Mouse (Mus musculus) splenic B cell, adult 2 months (primary cell): ENCODE measurements around the gene Nudt5.

Experiments
- DNase-seq: peaks from one replicate; pipeline ENCODE4 v3.0.0-alpha.2; 2011; ENCODE audit warnings: low read depth, low spot score
- H3K27me3 ChIP-seq: 2 replicates; pipeline ENCODE4 v1.6.1; 2012; ENCODE audit warnings: mild to moderate bottlenecking, low read length, moderate library complexity, mixed read lengths; ENCODE audit not compliant: control insufficient read depth, poor library complexity, insufficient read depth, severe bottlenecking
- H3K36me3 ChIP-seq: 2 replicates; pipeline ENCODE4 v1.6.1; 2012; ENCODE audit warnings: mild to moderate bottlenecking, low read length, moderate library complexity, mixed read lengths; ENCODE audit not compliant: control insufficient read depth, poor library complexity, insufficient read depth, severe bottlenecking

Nudt5 gene

DNA sequence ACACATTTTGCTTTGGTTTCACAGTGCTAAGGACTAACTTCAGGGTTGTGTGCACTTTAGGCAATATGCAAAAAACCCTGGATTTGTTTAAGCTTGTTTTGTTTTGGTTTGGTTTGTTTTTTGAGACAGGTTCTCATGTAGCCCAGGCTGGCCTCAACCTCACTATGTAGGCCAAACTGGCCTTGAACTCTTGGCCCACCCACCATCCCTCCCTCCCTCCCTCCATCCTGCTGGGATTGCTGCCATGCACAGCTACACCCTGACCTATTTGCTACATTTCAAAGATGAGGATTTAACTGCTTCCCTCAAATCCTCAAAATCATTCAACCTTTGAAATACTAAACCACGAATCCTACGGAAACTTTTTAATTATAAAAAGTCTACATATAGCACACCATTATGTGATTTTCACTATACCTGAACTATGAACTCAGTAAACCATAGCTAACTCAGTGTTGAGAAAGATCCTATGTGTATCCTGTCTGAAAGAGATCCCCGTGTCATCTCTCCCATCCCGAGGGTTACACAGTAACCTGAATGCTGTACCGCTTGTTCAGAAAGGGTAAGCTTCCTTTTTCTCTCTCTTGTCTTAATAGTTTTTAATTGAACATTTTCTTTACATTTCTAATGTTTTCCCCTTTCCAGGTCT, 19.4 kb upstream of the Nudt5 start:
- no peak for DNase-seq
- no peaks in the 10 kb centered on the region for H3K27me3 ChIP-seq
- H3K36me3 ChIP-seq, result peaks cover 6% of the 10 kb centered on the region

GRCm38 (mm10) chr2:5840815-5841214, 4.0 kb upstream of the Nudt5 start:
- H3K36me3 ChIP-seq, result peaks cover 4% of the 10 kb centered on the region
- H3K27me3 ChIP-seq, result no peaks in the 10 kb centered on the region
- no peak for DNase-seq

- DNase-seq, result no peak
- peaks cover 3% of the 10 kb centered on the region for H3K36me3 ChIP-seq
- no peaks in the 10 kb centered on the region for H3K27me3 ChIP-seq
Observed at GRCm38 (mm10) chr2:5844181-5844872, 492 bp upstream of the Nudt5 start.

DNA sequence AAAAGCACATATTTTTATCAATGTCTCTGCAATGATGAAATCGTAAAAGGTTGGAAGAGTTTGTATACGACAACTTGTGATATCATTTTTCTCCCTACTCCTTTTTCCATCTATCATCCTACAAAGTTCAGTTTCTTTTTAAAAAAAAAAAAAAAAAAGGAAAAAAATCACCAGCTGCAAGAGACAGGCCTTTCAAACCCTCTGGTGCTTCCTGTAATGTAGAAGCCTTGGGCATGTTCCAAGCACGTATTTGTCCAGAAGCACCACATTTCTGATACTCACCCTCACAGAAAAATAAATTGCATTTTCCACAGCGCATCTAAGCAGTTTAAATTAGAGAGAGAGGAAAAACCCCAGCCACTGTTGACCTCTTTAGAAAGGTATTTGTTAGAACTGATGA, 1.0 kb downstream of the Nudt5 start:
- no peak for DNase-seq
- no peaks in the 10 kb centered on the region for H3K27me3 ChIP-seq

DNA sequence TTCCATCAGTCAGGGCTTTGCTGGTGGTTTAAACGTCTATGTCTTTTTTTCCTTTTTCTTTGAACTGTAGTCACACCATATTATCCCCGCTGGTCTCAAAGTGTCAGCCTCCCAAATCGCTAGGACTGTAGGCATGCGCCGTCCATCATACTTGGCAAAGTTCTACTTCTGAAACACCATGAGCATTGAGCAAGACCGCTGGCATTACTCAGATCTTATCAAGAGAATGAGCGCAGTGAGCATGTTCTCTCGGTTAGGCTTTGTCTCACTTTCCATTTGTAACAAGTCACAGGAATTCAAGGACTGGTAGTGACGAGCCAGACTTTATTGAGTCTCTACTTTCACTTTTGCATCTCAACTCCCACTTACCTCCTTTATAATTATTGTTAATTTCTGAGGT, 6.3 kb downstream of the Nudt5 start:
- DNase-seq, result no peak
- H3K27me3 ChIP-seq, result no peaks in the 10 kb centered on the region
- H3K36me3 ChIP-seq, result no peaks in the 10 kb centered on the region

More for the DNA sequence above, 1.0 kb downstream of the Nudt5 start:
- H3K36me3 ChIP-seq, result no peaks in the 10 kb centered on the region; the same call in 1 of the 2 replicates

DNA sequence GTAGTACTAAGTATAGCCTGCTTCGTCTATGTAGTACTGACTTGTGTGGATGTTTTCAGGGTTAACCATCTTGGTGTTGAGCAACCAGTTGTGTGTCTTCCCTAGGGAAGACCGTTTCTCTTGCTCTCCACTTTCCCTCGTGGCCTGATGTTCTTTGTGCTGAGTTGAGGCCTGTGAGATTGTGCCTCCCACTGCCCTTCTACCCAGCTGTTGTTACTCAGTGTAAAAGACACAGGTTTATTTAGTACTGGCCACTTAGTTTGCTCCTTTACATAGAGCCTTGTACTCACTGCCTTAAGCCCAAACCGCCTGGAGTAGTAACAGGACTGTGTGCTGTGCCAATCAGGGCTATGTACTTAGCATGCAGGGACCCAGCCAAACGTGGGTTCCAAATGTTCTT, 7.0 kb downstream of the Nudt5 start:
- H3K36me3 ChIP-seq, result 0 out of 2 replicates have a peak, but pooled peaks cover 2% of the 10 kb centered on the region
- no peak for DNase-seq

DNA sequence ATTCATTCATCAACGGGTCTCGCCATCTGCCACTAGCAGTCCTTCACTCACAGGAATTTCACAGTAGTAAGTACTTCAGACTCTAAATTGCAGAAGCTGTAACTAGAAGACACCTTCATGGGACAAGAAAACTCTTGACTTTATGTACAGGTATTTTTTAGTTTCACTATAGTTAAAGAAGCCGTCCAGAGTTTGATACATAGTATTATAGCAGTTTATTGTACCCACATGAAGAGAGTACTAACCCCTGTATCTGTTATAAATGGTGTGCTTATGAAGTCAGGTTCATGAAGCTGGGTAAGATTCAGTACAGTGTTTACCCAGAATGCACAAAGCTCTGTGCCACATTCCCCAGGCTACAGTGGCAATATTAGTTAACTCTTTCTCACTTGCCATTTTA, 18.0 kb downstream of the Nudt5 start, which contains the start of gene Gm13199:
Gene Gm13199 (minus strand): TSS at position 101 of the 400 bp plus-strand sequence.
- no peak for DNase-seq
- H3K36me3 ChIP-seq, result peaks cover 9% of the 10 kb centered on the region; the same call in 1 of the 2 replicates

More for the DNA sequence above, 7.0 kb downstream of the Nudt5 start:
- H3K27me3 ChIP-seq, result no peaks in the 10 kb centered on the region

GRCm38 (mm10) chr2:5867681-5868080, 22.9 kb downstream of the Nudt5 start:
- no peaks in the 10 kb centered on the region for H3K27me3 ChIP-seq
- DNase-seq, result no peak
- H3K36me3 ChIP-seq, result 0 out of 2 replicates have a peak, but pooled peaks cover 6% of the 10 kb centered on the region

More for the DNA sequence above, 18.0 kb downstream of the Nudt5 start, which contains the start of gene Gm13199:
- H3K27me3 ChIP-seq, result no peaks in the 10 kb centered on the region

DNA sequence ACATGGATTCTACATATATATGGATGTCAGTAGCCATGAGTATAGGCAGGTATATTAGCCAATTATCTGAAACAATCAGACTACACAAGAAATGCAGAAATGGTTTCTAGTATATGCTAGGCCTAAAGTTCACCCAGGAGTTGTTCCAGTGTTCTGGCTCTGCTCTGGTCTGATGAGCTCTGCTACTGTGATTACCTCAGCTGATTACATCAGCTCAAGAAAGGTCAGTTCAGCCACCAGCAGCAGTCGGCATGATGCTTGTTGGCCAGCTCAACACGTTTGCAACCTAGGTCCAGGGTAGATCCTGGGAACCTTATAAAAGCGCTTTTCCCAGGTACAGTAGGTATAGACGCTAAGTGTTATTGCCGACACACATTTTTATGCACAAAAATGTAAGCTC, 24.9 kb downstream of the Nudt5 start:
- DNase-seq, result no peak
- 0 out of 2 replicates have a peak, but pooled peaks cover 7% of the 10 kb centered on the region for H3K36me3 ChIP-seq
- H3K27me3 ChIP-seq, result no peaks in the 10 kb centered on the region

- Histone ChIP-seq H3K36me3 (0 out of 2 replicates have a peak, but pooled peaks cover 6% of the 10 kb centered on the region), H3K27me3 (no peaks in the 10 kb centered on the region)
- DNase-seq, result no peak
Observed at GRCm38 (mm10) chr2:5877446-5877845, 32.6 kb downstream of the Nudt5 start.

- Histone ChIP-seq H3K27me3 (no peaks in the 10 kb centered on the region), H3K36me3 (peaks cover 9% of the 10 kb centered on the region; the same call in 1 of the 2 replicates)
- DNase-seq, result no peak
Observed at GRCm38 (mm10) chr2:5888865-5889264, 44.0 kb downstream of the Nudt5 start.

- no peak for DNase-seq
- H3K27me3 ChIP-seq, result no peaks in the 10 kb centered on the region
- H3K36me3 ChIP-seq, result peaks cover 9% of the 10 kb centered on the region; the same call in 1 of the 2 replicates
Observed at GRCm38 (mm10) chr2:5889412-5889811, 44.6 kb downstream of the Nudt5 start.

DNA sequence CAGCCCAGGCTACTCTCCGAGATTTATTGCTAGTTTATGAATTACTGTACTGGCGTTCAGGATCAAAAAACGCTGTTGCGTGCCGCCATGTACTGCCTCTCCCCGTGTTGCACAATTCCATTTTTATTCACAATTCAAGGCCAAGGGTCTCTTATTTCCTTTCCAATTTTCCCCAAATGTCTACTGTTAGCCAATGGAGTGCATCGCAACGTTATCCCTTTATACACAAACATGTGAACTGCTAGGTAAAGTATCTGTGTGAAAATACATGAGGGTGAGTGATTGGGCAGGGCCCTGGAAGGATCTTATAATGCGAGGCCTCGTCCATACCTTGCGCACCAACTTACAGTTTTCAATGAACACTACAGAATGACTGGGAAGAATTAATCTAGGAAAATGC, 49.5 kb downstream of the Nudt5 start:
- no peak for DNase-seq
- H3K36me3 ChIP-seq, result 0 out of 2 replicates have a peak, but pooled peaks cover 2% of the 10 kb centered on the region
- H3K27me3 ChIP-seq, result no peaks in the 10 kb centered on the region

DNA sequence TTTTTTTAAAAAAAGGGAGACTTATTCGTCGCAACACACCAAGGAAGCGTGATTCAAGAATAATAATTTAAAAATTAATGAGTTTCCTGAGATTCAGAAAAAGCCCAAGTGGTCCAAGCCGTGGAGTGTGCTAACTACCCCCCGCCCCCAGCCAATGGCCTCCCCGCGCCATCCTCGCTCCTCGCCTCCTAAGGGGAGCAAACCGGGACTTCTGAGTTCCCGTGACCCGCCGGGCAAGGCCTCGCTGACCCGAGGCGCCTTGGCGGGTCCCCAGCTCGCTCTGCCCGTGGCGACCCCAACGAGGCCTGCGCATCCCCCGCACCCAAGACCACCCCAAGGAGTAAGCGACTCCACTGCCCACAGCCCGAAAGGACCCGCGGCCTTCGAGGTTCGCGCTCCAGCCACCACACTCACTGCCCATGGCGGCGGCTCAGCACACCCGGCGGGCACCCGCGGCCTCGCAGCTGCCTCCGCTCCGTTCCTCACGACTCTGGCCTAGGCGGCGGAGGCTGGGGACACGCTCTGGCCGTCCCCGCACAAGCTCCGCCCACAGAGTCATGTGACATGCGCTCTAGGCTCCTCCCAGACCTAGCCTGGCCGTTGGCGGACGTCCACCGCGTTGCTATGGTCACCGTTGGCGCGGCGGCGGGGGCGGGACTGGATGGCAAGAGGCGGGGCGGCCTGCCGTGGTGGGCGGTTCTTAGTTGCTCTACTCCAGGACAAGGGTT, 50.2 kb downstream of the Nudt5 start, which contains the start of gene Sec61a2:
Gene Sec61a2 (minus strand): TSS at position 590 of the 728 bp plus-strand sequence.
- Histone ChIP-seq H3K36me3 (0 out of 2 replicates have a peak, but pooled peaks cover 2% of the 10 kb centered on the region), H3K27me3 (no peaks in the 10 kb centered on the region)
- peak; percentile 99 for DNase-seq
